Mouse (Mus musculus) lung, adult 10 weeks (tissue): Measurements from ENCODE around the gene Vinac1. TPM values are rescaled to one million over a fixed set of nuclear protein-coding genes. Genes with fewer than 3 reads are reported as not detected.

Experiments
- polyA plus RNA-seq: library from polyadenylated mRNA; stranded (reverse); fragments of 350-450 nt; fragmentation: Illumina TruSeq; extraction: RNeasy Lipid Tissue Mini Kit (QIAGEN cat#74804); gene quantifications from one replicate; pipeline ENCODE4 v1.2.3, GENCODE M21; 2014; ENCODE audit warnings: low read depth, low replicate concordance; ENCODE audit not compliant: insufficient read depth

Vinac1 gene
- not detected for polyA plus RNA-seq

DNA sequence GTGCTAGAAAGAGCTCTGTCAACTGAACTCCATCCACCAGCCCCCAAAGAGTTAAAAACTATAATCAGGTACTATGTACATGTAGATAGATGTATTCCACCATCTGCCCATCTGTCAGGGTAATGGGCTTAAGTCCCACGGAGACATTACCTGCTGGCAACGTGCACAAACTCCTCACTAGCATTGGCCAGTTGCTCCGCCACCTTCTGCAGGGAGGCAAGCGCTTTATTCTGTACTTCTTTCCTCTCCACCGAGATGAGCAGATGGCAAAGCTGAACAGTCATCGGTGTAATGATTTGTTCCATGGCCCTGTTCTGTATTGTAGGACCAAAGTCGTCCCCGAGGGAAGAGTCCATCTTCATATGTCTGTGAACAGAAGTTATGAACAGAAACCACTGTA, at the start of gene Vinac1:
Gene Vinac1 (minus strand): TSS at position 362 of the 400 bp plus-strand sequence.

DNA sequence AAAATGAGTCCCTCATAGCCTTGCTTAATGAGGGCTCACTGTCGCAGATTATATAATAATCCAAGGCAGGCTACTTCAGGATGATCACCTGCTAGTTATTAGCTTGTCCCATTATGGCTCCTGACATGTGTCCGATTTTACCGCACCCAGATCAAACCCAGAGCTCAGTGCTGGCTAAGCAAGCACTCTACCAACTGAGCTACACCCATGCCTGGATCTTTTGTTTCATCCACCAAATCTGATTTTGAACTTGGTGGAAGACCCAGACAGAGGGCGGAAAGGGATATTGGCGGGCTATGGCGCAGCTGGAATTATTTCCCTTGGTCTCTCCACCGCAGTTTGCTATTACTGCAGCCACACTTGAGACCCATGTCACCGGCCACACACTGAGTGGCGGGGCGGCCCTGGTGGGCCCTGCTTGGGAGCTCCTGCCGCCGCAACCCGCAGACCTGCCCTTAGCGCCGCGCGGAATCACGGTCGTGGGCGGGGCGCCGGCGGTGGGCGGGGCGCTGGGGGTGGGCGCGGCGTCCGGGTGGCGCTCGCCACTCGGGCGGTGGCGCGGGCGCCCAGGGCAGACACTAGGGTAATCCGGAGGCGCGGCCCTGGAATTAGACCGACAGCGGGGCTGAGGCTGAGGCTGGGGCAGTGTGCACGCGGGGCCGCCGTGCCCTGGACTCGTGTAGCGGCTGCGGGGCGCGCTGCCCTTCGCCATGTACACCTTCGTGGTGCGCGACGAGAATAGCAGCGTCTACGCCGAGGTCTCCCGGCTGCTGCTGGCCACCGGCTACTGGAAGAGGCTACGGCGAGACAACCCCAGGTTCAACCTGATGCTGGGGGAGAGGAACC, 17.7 kb upstream of the Vinac1 start, which contains the start of gene Ttl:
Gene Ttl (plus strand): TSS at position 506 of the 846 bp plus-strand sequence.

Other genes starting within 250 kb of the Vinac1 start
- gene Tmem87b, start 230.1 kb downstream of the Vinac1 start, polyA plus RNA-seq, result 11.9 TPM
- gene Fbln7, start 185.2 kb downstream of the Vinac1 start, polyA plus RNA-seq, result 0.22 TPM
- gene Zc3h8, start 104.1 kb downstream of the Vinac1 start, polyA plus RNA-seq, result 3.7 TPM
- 1.1 TPM for gene Zc3h6, start 80.8 kb downstream of the Vinac1 start, polyA plus RNA-seq
- gene Gm10762, start 80.4 kb downstream of the Vinac1 start, polyA plus RNA-seq, result 2.9 TPM
- 9.4 TPM for gene Ttl, start 17.8 kb upstream of the Vinac1 start, polyA plus RNA-seq
- 5.8 TPM for gene Polr1b, start 52.8 kb upstream of the Vinac1 start, polyA plus RNA-seq
- gene Chchd5, start 81.5 kb upstream of the Vinac1 start, polyA plus RNA-seq, result 12.5 TPM
- gene Slc20a1, start 150.6 kb upstream of the Vinac1 start, polyA plus RNA-seq, result 15.2 TPM
- gene Ckap2l, start 249.0 kb upstream of the Vinac1 start, polyA plus RNA-seq, result 0.69 TPM